Mouse (Mus musculus) stomach, embryonic 15.5 days (tissue): ENCODE results near the gene Psmd8. TPM values are rescaled to one million over a fixed set of nuclear protein-coding genes. Genes with fewer than 3 reads are reported as not detected.
"Not testable (repeated sequence)": the region's sequence is repeated elsewhere in the genome, so short reads cannot be mapped to it uniquely, and the experiment has no call there.

Experiments used
- ATAC-seq: fragments of 200-750 bp; cut with Nextera tagmentation; 2 replicates; pipeline ENCODE4 v1.8.0; 2017; ENCODE audit warnings: low read depth, moderate number of reproducible peaks, moderate TSS enrichment; ENCODE audit not compliant: insufficient read depth, low FRiP score
- H3K27ac ChIP-seq: fragments of 300-500 bp; sonication (generic); 2 replicates; pipeline ENCODE4 v1.5.1; 2015; ENCODE audit warnings: mild to moderate bottlenecking, inconsistent platforms
- H3K27me3 ChIP-seq: fragments of 300-500 bp; sonication (generic); replicated peaks from 2 replicates; pipeline ENCODE4 v1.6.1; 2015; ENCODE audit warnings: inconsistent platforms
- H3K36me3 ChIP-seq: fragments of 300-500 bp; sonication (generic); 2 replicates; pipeline ENCODE4 v1.6.1; 2015; ENCODE audit warnings: inconsistent platforms
- H3K4me1 ChIP-seq: fragments of 300-500 bp; sonication (generic); 2 replicates; pipeline ENCODE4 v1.6.1; 2015; ENCODE audit warnings: inconsistent platforms
- H3K4me2 ChIP-seq: fragments of 300-500 bp; sonication (generic); 2 replicates; pipeline ENCODE4 v1.6.1; 2015; ENCODE audit warnings: mild to moderate bottlenecking, inconsistent platforms
- H3K4me3 ChIP-seq: fragments of 300-500 bp; sonication (generic); replicated peaks from 2 replicates; pipeline ENCODE4 v1.5.1; 2015; ENCODE audit warnings: inconsistent platforms
- H3K9ac ChIP-seq: fragments of 300-500 bp; sonication (generic); 2 replicates; pipeline ENCODE4 v1.6.1; 2015; ENCODE audit warnings: inconsistent platforms
- H3K9me3 ChIP-seq: fragments of 300-500 bp; sonication (generic); 2 replicates; pipeline ENCODE4 v1.6.1; 2016; ENCODE audit warnings: inconsistent platforms
- WGBS: fragments of 180-500 bp; shearing (Covaris S2); methylation state at CpG from one replicate; pipeline ENCODE4 v1.1.7; 2015; 5-methylcytosine and 5-hydroxymethylcytosine counted together
- polyA plus RNA-seq: library from polyadenylated mRNA; unstranded; fragments of >200 nt; fragmentation: Nextera tagmentation; extraction: Ambion mirVana; gene quantifications from 2 replicates; pipeline ENCODE4 v1.2.1, GENCODE M21; 2015

The Psmd8 gene
- polyA plus RNA-seq, 1 experiment from 2014 or later, result 225 TPM

DNA sequence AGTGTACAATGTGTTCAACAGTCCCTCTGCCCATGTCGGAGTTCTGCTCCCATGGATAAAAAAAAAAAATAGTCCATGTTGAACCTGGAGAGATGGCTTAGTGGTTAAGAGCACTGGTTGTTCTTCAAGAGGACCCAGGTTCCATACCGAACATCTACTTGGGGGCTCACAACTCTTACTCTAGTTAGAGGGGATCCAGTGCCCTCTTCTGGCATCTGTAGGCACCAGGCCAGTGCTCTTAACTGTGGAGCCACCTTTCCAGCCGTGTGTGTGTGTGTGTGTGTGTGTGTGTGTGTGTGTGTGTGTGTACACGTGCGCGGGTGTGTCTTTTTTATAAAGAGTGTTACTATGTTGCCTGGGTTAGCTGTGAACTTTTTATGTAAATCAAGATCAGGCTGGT lies 22.1 kb upstream of the Psmd8 start:
- no peak overlapping the region for H3K4me2 ChIP-seq
- H3K27me3 ChIP-seq, result no peaks in the 10 kb centered on the region
- H3K9ac ChIP-seq, result no peak overlapping the region
- no peaks in the 10 kb centered on the region for H3K4me1 ChIP-seq
- H3K27ac ChIP-seq, result no peak overlapping the region
- no peak overlapping the region for H3K4me3 ChIP-seq
- 74% methylated on average over 6 of the region's 6 CpGs for WGBS
- no peak for ATAC-seq
- H3K9me3 ChIP-seq, result no peaks in the 10 kb centered on the region
- no peaks in the 10 kb centered on the region for H3K36me3 ChIP-seq

DNA sequence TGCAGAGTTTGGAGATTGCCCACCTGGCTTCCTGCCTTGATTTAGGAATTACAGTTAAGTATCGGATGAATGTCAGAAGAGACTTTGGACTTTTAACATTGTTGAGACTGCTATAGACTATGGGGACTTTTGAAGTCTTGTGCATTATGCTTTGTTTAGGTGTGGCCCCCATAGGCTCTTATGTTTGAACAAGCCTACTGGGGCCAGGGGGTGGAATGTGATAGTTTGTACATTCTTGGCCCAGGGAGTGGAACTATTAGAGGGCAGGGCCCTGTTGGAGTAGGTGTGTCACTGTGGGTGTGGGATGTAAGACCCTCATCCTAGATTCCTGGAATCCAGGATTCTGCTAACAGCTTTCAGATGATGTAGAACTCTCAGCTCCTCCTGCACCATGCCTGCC lies 13.7 kb upstream of the Psmd8 start:
- H3K4me1 ChIP-seq, H3K4me3 ChIP-seq, H3K36me3 ChIP-seq, H3K27ac ChIP-seq, H3K27me3 ChIP-seq, H3K4me2 ChIP-seq, H3K9me3 ChIP-seq, H3K9ac ChIP-seq: not testable (repeated sequence)
- 80% methylated on average over 1 of the region's 1 CpGs for WGBS
- peak; percentile 60; the same call in 1 of the 2 replicates for ATAC-seq

- H3K4me3 ChIP-seq, H3K4me2 ChIP-seq, H3K36me3 ChIP-seq, ATAC-seq, H3K9ac ChIP-seq, H3K27me3 ChIP-seq, H3K27ac ChIP-seq, H3K9me3 ChIP-seq: not testable (repeated sequence)
- WGBS, result 90% methylated on average over 4 of the region's 4 CpGs
- peaks cover 11% of the 10 kb centered on the region for H3K4me1 ChIP-seq
Measured at GRCm38 (mm10) chr7:29181323-29181722, 822 bp upstream of the Psmd8 start.

DNA sequence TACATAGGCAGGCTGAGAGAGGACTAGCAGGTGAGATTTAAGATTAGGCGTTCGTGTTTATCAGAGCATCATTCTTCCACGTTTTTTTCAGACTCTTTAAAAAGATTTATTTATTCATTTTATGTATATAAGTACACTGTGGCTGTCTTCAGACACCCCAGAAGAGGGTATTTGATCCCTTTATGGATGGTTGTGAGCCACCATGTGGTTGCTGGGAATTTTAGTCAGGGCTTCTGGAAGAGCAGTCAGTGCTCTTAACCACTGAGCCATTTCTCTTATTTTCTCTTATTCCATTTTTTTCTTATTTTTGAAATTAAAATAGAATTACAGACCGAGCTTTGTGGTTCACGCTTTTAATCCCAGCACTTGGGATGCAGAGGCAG lies 344 bp upstream of the Psmd8 start:
- Histone ChIP-seq H3K9me3 (no peaks in the 10 kb centered on the region), H3K27ac (no peak overlapping the region), H3K9ac (no peak overlapping the region), H3K27me3 (no peaks in the 10 kb centered on the region), H3K4me2 (peak overlapping the region; percentile 47), H3K4me3 (peak overlapping the region; percentile 76), H3K36me3 (peaks cover 6% of the 10 kb centered on the region; the same call in 1 of the 2 replicates), H3K4me1 (peaks cover 11% of the 10 kb centered on the region)
- 38% methylated on average over 5 of the region's 5 CpGs for WGBS
- no peak for ATAC-seq

- ATAC-seq, result no peak
- no peak overlapping the region for H3K27ac ChIP-seq
Measured at GRCm38 (mm10) chr7:29179323-29179722, 1.2 kb downstream of the Psmd8 start.

DNA sequence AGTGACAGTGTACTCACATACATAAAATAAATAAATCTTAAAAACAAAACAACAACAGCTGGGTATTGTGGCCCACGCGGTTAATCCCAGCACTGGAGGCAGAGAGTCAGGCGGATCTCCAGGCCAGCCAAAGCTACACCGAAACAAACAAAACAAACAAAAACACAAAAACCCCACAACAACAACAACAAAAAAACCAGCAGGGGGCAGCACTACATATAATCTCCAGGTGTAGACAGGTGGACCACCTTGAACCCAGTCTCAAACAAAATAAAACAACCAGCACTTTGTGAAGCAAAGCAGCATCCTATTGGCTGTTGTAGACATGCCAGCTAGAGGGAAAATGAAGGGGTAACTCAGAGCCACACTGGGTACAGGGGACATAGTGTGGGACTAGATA lies 2.4 kb downstream of the Psmd8 start:
- Histone ChIP-seq H3K27me3 (peaks cover 8% of the 10 kb centered on the region), H3K36me3 (peaks cover 27% of the 10 kb centered on the region), H3K4me3 (no peak overlapping the region), H3K4me2 (no peak overlapping the region), H3K9ac (no peak overlapping the region), H3K9me3 (no peaks in the 10 kb centered on the region), H3K27ac (no peak overlapping the region), H3K4me1 (peaks cover 11% of the 10 kb centered on the region)
- WGBS, result 90% methylated on average over 4 of the region's 4 CpGs
- ATAC-seq, result no peak

More at GRCm38 (mm10) chr7:29179323-29179722, 1.2 kb downstream of the Psmd8 start:
- H3K4me3 ChIP-seq, result peak overlapping the region; percentile 76
- no peaks in the 10 kb centered on the region for H3K27me3 ChIP-seq
- peaks cover 21% of the 10 kb centered on the region for H3K36me3 ChIP-seq
- WGBS, result 28% methylated on average over 7 of the region's 7 CpGs
- peak overlapping the region; percentile 83; the same call in 1 of the 2 replicates for H3K9ac ChIP-seq
- H3K4me1 ChIP-seq, result peaks cover 11% of the 10 kb centered on the region
- H3K4me2 ChIP-seq, result peak overlapping the region; percentile 78
- no peaks in the 10 kb centered on the region for H3K9me3 ChIP-seq

- no peak overlapping the region for H3K9ac ChIP-seq
- H3K4me3 ChIP-seq, result no peak overlapping the region
- peaks cover 29% of the 10 kb centered on the region for H3K36me3 ChIP-seq
- H3K27me3 ChIP-seq, result peaks cover 37% of the 10 kb centered on the region
- H3K4me1 ChIP-seq, result peaks cover 24% of the 10 kb centered on the region
- 51% methylated on average over 32 of the region's 32 CpGs for WGBS
- no peak overlapping the region for H3K27ac ChIP-seq
- no peak overlapping the region for H3K4me2 ChIP-seq
- ATAC-seq, result no peak
- no peaks in the 10 kb centered on the region for H3K9me3 ChIP-seq
Measured at GRCm38 (mm10) chr7:29172390-29173016, 8.0 kb downstream of the Psmd8 start.

DNA sequence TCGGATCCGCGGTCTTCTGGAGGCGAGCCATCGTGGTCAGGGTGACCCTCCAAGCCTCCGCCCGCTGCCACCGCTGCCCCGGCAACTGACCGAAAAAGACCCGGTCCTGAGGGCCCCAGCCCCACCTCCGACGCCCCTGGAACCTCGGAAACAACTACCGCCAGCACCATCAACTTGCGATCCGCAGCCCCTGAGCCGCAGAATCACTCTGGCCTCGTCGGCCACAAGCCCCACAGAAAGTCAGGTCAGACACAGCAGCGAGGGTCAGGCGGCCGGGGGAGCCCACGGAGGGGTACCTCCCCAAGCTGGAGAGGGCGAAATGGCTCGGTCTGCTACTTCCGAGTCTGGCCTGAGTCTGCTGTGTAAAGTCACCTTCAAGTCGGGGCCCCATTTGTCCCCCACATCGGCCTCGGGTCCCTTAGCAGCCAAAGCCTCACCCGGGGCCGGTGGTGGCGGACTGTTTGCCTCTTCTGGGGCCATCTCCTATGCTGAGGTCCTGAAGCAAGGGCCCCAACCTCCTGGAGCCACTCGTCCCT lies 8.9 kb downstream of the Psmd8 start:
- ATAC-seq, result no peak
- H3K27ac ChIP-seq, result no peak overlapping the region
- H3K36me3 ChIP-seq, result peaks cover 29% of the 10 kb centered on the region
- H3K4me3 ChIP-seq, result peak overlapping the region; percentile 62
- H3K9ac ChIP-seq, result peak overlapping the region; percentile 19; the same call in 1 of the 2 replicates
- no peaks in the 10 kb centered on the region for H3K9me3 ChIP-seq
- 6% methylated on average over 34 of the region's 34 CpGs for WGBS
- H3K4me1 ChIP-seq, result peaks cover 24% of the 10 kb centered on the region
- peak overlapping the region; percentile 81 for H3K4me2 ChIP-seq
- H3K27me3 ChIP-seq, result peaks cover 37% of the 10 kb centered on the region

DNA sequence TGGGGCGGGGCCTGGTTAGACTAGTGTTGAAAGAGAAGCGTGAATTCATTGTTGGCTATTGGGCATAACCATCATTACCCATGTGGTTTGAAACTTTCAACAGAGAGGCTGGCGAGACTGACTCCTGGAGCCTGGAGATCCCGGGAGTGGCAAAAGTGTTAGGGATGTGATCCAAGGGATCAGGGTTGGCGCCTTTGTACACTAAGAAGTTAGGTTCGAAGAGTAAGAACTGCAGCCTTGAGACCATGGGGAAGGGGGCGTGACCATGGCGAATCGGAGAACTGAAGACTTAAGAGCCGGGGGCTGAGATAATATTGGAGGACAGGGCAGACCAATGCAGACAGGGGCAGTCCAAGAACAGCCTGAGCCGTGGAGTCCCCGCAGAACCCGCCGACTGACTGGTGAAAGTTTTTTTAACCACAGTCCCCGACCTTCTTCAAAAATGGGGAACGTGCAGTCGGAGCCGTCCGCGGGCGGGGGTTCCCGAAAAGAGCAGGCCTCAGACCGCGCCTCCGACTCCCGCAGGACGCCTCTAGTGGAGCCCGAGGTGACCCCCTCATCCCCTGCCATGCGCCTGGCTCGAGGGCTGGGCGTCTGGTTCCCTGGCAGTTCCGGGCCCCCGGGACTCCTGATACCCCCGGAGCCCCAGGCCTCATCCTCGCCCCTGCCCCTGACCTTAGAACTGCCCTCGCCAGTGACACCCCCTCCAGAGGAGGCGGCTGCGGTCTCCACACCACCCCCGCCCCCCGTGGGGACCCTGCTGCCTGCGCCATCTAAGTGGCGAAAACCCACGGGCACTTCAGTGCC lies 9.5 kb downstream of the Psmd8 start:
- Histone ChIP-seq H3K36me3 (peaks cover 25% of the 10 kb centered on the region), H3K4me2 (peak overlapping the region; percentile 81), H3K27ac (no peak overlapping the region), H3K4me3 (peak overlapping the region; percentile 62), H3K9ac (peak overlapping the region; percentile 19; the same call in 1 of the 2 replicates), H3K4me1 (peaks cover 24% of the 10 kb centered on the region), H3K27me3 (peaks cover 37% of the 10 kb centered on the region), H3K9me3 (no peaks in the 10 kb centered on the region)
- 3% methylated on average over 43 of the region's 43 CpGs for WGBS
- ATAC-seq, result no peak

DNA sequence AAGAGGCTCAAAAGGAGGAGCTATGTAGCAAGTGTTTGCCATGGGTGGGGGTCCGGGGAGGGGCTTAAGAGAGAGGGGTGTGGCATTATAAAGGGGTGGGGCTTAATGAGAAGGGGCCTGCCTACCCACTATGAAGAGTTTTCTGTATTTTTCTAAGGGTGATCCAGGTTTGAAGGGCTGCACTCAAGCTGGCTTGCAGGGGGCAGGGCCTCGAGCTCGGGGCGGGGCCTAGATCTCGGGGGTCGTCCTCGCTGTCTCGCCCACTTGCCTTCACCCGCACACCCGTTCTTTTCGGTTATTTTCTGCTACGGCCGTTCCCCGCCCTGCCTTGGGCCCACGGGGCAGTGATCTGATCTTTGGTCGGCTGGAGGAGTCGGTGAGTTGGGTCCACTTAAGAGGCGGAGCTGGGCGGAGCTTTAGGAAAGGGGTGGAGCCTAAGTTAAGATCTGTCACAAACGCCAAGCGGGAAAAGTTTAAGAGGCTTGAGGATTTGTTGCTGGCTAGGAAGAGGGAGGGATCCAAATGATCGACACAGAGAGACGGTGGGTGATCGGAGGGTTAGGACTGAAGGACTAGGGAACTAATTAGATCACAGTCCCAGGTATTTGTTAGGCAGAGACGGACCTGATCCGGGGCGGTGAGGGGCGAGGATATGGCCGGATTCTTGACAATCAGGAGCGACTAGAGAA lies 10.3 kb downstream of the Psmd8 start, which contains the start of the genes Ggn and Spred3:
Gene Ggn (plus strand): TSS at position 145 of the 689 bp plus-strand sequence.
Gene Spred3 (minus strand): TSS at position 346 of the 689 bp plus-strand sequence.
- Histone ChIP-seq H3K9me3 (no peaks in the 10 kb centered on the region), H3K27ac (peak within 1 kb of the TSS; percentile 83), H3K9ac (peak within 1 kb of the TSS; percentile 25), H3K4me3 (peak within 1 kb of the TSS; percentile 62), H3K36me3 (peaks cover 17% of the 10 kb centered on the region), H3K27me3 (peaks cover 37% of the 10 kb centered on the region), H3K4me2 (peak within 1 kb of the TSS; percentile 81), H3K4me1 (peaks cover 24% of the 10 kb centered on the region)
- ATAC-seq, result peak; percentile 59
- under 1% methylated on average over 30 of the region's 30 CpGs for WGBS

DNA sequence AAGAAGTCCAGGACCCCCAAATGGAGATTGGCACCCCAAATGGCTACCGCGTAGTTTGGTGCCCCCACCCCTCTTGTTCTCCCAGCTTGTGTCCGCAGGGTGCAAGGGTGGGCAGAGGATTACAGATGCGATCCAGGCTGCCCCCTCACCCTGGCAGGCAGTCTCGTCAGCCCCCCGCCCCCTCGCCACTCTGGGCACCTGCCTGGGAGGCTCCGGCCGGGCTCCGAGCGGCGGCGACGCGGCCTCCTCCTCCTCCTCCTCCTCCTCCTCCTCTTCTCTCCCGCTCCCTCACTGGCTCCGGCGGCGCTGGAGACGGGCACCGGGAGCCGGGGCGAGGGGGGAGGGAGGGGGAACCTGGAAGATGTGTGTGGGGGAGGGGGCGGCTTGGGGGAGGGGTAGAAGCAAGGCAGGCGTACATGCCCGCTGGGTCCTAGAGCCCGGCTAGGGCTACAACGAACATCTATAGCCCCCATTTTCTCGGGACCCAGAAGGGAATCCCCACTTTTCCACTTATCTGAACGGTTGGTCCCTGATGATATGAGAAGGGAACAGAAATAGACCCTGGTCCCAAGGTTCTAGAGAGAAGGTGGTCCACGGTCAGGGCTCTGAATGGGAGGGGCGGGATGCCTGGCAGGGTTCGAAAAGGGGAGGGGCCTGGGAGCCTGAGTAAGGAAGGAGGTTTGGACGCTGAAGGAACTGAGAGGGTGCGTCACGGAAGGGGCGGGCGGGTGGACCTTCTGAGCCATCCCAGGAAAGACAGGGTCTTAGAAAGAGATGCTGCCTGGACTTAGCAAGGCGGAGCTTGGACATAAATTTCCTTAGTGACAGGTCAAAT lies 11.1 kb downstream of the Psmd8 start:
- Histone ChIP-seq H3K4me1 (peaks cover 24% of the 10 kb centered on the region), H3K9ac (peak overlapping the region; percentile 25; the same call in 1 of the 2 replicates), H3K4me3 (peak overlapping the region; percentile 62), H3K4me2 (peak overlapping the region; percentile 81), H3K27me3 (peaks cover 37% of the 10 kb centered on the region), H3K9me3 (no peaks in the 10 kb centered on the region), H3K36me3 (peaks cover 10% of the 10 kb centered on the region; the same call in 1 of the 2 replicates), H3K27ac (peak overlapping the region; percentile 83)
- peak; percentile 78 for ATAC-seq
- WGBS, result under 1% methylated on average over 35 of the region's 39 CpGs
